Mouse (Mus musculus): ENCODE data around the gene Bahcc1. TPM values are rescaled to one million over a fixed set of nuclear protein-coding genes. Genes with fewer than 3 reads are reported as not detected.
A peak's percentile ranks its signal among the peaks of the same experiment; 100 is the strongest.

The Bahcc1 gene
- total RNA-seq, 2 experiments from 2014 or later, result 3.5 to 5.0 TPM

GRCm38 (mm10) chr11:120241981-120242725, 9.4 kb downstream of the Bahcc1 start:
- DNase-seq, result peak in 1 of 2 experiments; percentile 38

- DNase-seq, result peak; percentile 45 to 56
These were observed 10.2 kb downstream of the Bahcc1 start for GRCm38 (mm10) chr11:120242726-120243530.

GRCm38 (mm10) chr11:120243531-120243820, 10.7 kb downstream of the Bahcc1 start:
- no peak for DNase-seq

- peak in 1 of 2 experiments; percentile 14 for DNase-seq
These were observed 15.5 kb downstream of the Bahcc1 start for GRCm38 (mm10) chr11:120248160-120248793.

GRCm38 (mm10) chr11:120248899-120249298, 16.2 kb downstream of the Bahcc1 start:
- DNase-seq, result no peak

- peak; percentile 68 to 76 for DNase-seq
These were observed 18.5 kb downstream of the Bahcc1 start for GRCm38 (mm10) chr11:120250991-120251949.

- DNase-seq, result peak in 1 of 2 experiments; percentile 13
These were observed 19.2 kb downstream of the Bahcc1 start for GRCm38 (mm10) chr11:120251950-120252308.

- no peak for DNase-seq
These were observed 19.7 kb downstream of the Bahcc1 start for GRCm38 (mm10) chr11:120252398-120252797.

- DNase-seq, result peak; percentile 44 to 67
These were observed 20.3 kb downstream of the Bahcc1 start for GRCm38 (mm10) chr11:120252843-120253645.

- peak in 1 of 2 experiments; percentile 15 for DNase-seq
These were observed 21.0 kb downstream of the Bahcc1 start for GRCm38 (mm10) chr11:120253646-120254315.

- DNase-seq, result peak in 1 of 2 experiments; percentile 14
These were observed 21.7 kb downstream of the Bahcc1 start for GRCm38 (mm10) chr11:120254420-120254819.

- DNase-seq, result peak; percentile 92 to 96
These were observed 22.3 kb downstream of the Bahcc1 start for GRCm38 (mm10) chr11:120255038-120255437.

- DNase-seq, result no peak
These were observed 22.8 kb downstream of the Bahcc1 start for GRCm38 (mm10) chr11:120255499-120255898.

- peak in 1 of 2 experiments; percentile 31 for DNase-seq
These were observed 23.4 kb downstream of the Bahcc1 start for GRCm38 (mm10) chr11:120256108-120256507.

- DNase-seq, result peak; percentile 61 to 82
These were observed 23.8 kb downstream of the Bahcc1 start for GRCm38 (mm10) chr11:120256543-120256942.

GRCm38 (mm10) chr11:120256981-120257820, 24.5 kb downstream of the Bahcc1 start:
- DNase-seq, result peak in 1 of 2 experiments; percentile 33

GRCm38 (mm10) chr11:120257911-120258310, 25.2 kb downstream of the Bahcc1 start:
- no peak for DNase-seq

GRCm38 (mm10) chr11:120258896-120259689, 26.3 kb downstream of the Bahcc1 start:
- no peak for DNase-seq

All from heart, adult 18-20 months (tissue).